Mouse (Mus musculus): ENCODE measurements at regions not wholly inside any gene's neighbourhood (a gene's known extent, or its start where the extent isn't known, plus 50 kb on each side); places are given as distances from the start of the nearest gene placed in this dataset.
"Not testable (repeated sequence)": the region's sequence is repeated elsewhere in the genome, so short reads cannot be mapped to it uniquely, and the experiment has no call there.

DNA sequence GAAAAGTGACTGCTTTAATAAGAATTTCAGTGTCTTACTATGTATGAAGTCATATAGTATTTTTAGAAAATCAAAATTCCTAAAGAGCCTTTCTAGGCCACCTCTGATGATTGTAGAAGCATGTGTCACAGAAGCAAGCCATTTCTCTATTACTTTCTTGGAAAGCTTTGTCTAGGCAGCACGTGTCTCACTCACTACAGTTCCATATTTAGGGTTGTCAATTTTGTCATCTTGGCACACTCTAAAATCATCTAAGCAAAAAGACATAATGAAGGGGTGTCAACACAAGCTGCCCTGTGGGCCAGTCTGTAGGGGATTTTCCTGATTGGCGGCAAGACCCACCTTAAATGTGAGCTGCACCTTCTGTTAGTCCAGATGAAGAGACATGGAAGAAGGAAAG, 723.1 kb upstream of the Brinp1 start:
- no peak overlapping the region for H3K9ac ChIP-seq
- H3K36me3 ChIP-seq: no peaks in the 10 kb centered on the region
- H3K4me1 ChIP-seq (replicated peaks): no peaks in the 10 kb centered on the region
- no peak for ATAC-seq (ENCODE audit: low FRiP score)
- H3K4me3 ChIP-seq: no peak overlapping the region
- WGBS: 88% methylated on average over 2 of the region's 2 CpGs
- H3K9me3 ChIP-seq: no peaks in the 10 kb centered on the region
- H3K4me2 ChIP-seq: no peak overlapping the region
- H3K27ac ChIP-seq: no peak overlapping the region
- no peaks in the 10 kb centered on the region for H3K27me3 ChIP-seq

DNA sequence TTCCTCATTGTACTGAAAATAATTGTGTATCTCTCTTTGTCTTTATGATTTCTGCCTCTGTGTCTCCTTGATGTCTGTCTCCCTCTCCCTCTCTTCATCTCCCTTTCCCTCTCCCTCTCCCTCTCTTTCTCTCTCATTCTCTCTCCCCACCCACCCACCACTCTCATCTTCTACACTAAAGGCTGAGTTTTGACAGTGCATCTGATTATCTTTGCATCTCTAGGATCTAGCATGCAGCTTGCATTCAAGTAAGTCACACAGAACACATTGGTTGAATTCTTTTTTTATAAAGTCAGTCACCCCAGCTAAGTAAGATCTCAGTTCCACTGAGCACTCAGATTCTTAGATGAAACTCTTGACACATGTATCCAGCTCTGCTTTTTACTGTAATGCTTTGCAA, 719.3 kb upstream of the Brinp1 start:
- no peaks in the 10 kb centered on the region for H3K4me1 ChIP-seq (replicated peaks)
- ATAC-seq (ENCODE audit: low FRiP score): no peak
- no peak overlapping the region for H3K27ac ChIP-seq
- no peak overlapping the region for H3K4me2 ChIP-seq
- no peaks in the 10 kb centered on the region for H3K27me3 ChIP-seq
- no peaks in the 10 kb centered on the region for H3K9me3 ChIP-seq
- no peak overlapping the region for H3K4me3 ChIP-seq
- no peak overlapping the region for H3K9ac ChIP-seq
- H3K36me3 ChIP-seq: no peaks in the 10 kb centered on the region

DNA sequence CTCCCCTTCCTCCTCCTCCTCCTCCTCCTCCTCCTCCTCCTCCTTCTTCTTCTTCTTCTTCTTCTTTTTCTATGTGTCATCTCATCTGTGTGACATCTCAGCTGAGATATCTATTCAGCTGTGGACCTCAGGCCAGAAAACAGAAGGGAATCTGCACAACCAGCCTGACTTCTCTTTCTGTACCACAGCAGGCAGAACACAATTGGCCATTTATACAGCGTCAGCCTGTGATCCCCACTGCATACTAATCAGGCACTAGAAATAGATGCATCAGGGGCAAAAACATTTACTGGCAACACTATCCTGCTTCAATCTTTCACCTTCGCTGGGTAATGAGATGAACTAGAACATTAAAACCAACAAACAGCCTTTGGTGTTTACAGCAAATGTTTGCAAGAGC, 674.7 kb upstream of the Brinp1 start:
- peak; percentile 63; the same call in 1 of the 2 replicates for ATAC-seq (ENCODE audit: low FRiP score)
- H3K27me3 ChIP-seq: no peaks in the 10 kb centered on the region
- no peak overlapping the region for H3K9ac ChIP-seq
- no peak overlapping the region for H3K4me2 ChIP-seq
- WGBS: 22% methylated on average over 2 of the region's 2 CpGs
- H3K4me1 ChIP-seq (replicated peaks): peaks cover 4% of the 10 kb centered on the region; the same call in 1 of the 2 replicates
- no peaks in the 10 kb centered on the region for H3K9me3 ChIP-seq
- H3K36me3 ChIP-seq: no peaks in the 10 kb centered on the region
- peak overlapping the region; percentile 48; the same call in 1 of the 2 replicates for H3K27ac ChIP-seq
- no peak overlapping the region for H3K4me3 ChIP-seq

GRCm38 (mm10) chr4:69626426-69626825, 672.2 kb upstream of the Brinp1 start:
- 84% methylated on average over 2 of the region's 2 CpGs for WGBS
- H3K9ac ChIP-seq; H3K27ac ChIP-seq; H3K4me1 ChIP-seq (replicated peaks); H3K4me2 ChIP-seq; H3K36me3 ChIP-seq; H3K27me3 ChIP-seq; ATAC-seq (ENCODE audit: low FRiP score); H3K4me3 ChIP-seq; H3K9me3 ChIP-seq: not testable (repeated sequence)

GRCm38 (mm10) chr4:69625831-69626230, 671.6 kb upstream of the Brinp1 start:
- ATAC-seq (ENCODE audit: low FRiP score): no peak
- H3K9me3 ChIP-seq: no peaks in the 10 kb centered on the region
- WGBS: 64% methylated on average over 2 of the region's 2 CpGs
- H3K4me3 ChIP-seq: no peak overlapping the region
- peaks cover 4% of the 10 kb centered on the region; the same call in 1 of the 2 replicates for H3K4me1 ChIP-seq (replicated peaks)
- no peaks in the 10 kb centered on the region for H3K36me3 ChIP-seq
- no peak overlapping the region for H3K4me2 ChIP-seq
- no peaks in the 10 kb centered on the region for H3K27me3 ChIP-seq
- H3K9ac ChIP-seq: no peak overlapping the region
- H3K27ac ChIP-seq: no peak overlapping the region

GRCm38 (mm10) chr4:69621058-69621609, 666.9 kb upstream of the Brinp1 start:
- Histone ChIP-seq H3K27me3 (no peaks in the 10 kb centered on the region), H3K27ac (no peak overlapping the region), H3K9ac (no peak overlapping the region), H3K36me3 (no peaks in the 10 kb centered on the region), H3K9me3 (no peaks in the 10 kb centered on the region), H3K4me3 (no peak overlapping the region), H3K4me2 (no peak overlapping the region), H3K4me1 (replicated peaks) (no peaks in the 10 kb centered on the region)
- 90% methylated on average over 2 of the region's 2 CpGs for WGBS
- ATAC-seq (ENCODE audit: low FRiP score): no peak

- Histone ChIP-seq H3K9me3 (no peaks in the 10 kb centered on the region), H3K27ac (no peak overlapping the region), H3K4me3 (no peak overlapping the region), H3K4me2 (no peak overlapping the region), H3K36me3 (no peaks in the 10 kb centered on the region), H3K9ac (no peak overlapping the region), H3K4me1 (replicated peaks) (no peaks in the 10 kb centered on the region), H3K27me3 (no peaks in the 10 kb centered on the region)
- ATAC-seq (ENCODE audit: low FRiP score): peak; percentile 86
- 61% methylated on average over 5 of the region's 5 CpGs for WGBS
Measured at GRCm38 (mm10) chr4:69618161-69618730, 664.0 kb upstream of the Brinp1 start.

GRCm38 (mm10) chr4:69614901-69615300, 660.7 kb upstream of the Brinp1 start:
- no peak for ATAC-seq (ENCODE audit: low FRiP score)
- WGBS: 89% methylated on average over 1 of the region's 1 CpGs

DNA sequence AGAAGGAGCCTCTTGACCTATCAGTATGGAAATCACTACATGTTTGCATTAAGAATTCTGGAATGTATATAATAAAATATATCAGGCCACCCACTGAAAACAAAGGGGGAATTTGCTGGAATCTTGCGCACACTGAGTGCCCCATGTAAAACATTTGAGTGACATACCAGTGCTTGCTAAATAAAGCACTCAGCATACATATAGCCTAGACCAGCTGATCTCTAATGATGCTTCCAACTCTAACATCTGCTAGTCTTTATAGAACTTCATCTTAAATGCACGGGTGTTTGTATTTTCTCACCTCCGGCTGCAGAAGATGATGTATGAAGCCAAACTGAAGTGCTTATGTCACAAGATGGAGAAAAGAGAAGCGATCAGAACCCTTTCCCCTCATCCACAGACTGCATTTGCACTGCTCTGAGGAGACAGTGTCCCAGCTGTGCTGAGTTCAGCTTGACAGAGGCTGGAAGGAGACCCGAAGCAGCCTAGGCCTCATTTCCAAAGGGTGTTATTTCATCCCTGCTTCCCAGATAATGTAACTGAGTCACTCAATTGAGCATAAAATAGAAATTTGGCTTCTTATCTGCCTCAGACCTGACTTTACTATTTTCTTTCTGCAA, 657.6 kb upstream of the Brinp1 start:
- WGBS: 76% methylated on average over 5 of the region's 5 CpGs
- Histone ChIP-seq H3K27me3 (no peaks in the 10 kb centered on the region), H3K4me1 (replicated peaks) (no peaks in the 10 kb centered on the region), H3K9me3 (no peaks in the 10 kb centered on the region), H3K9ac (no peak overlapping the region), H3K27ac (no peak overlapping the region), H3K36me3 (no peaks in the 10 kb centered on the region), H3K4me2 (no peak overlapping the region), H3K4me3 (no peak overlapping the region)
- no peak for ATAC-seq (ENCODE audit: low FRiP score)

More at GRCm38 (mm10) chr4:69614901-69615300, 660.7 kb upstream of the Brinp1 start:
- no peak overlapping the region for H3K4me3 ChIP-seq
- H3K9ac ChIP-seq: no peak overlapping the region
- no peaks in the 10 kb centered on the region for H3K36me3 ChIP-seq
- H3K4me1 ChIP-seq (replicated peaks): no peaks in the 10 kb centered on the region
- no peaks in the 10 kb centered on the region for H3K9me3 ChIP-seq
- H3K4me2 ChIP-seq: no peak overlapping the region
- no peak overlapping the region for H3K27ac ChIP-seq
- H3K27me3 ChIP-seq: no peaks in the 10 kb centered on the region

- Histone ChIP-seq H3K4me1 (replicated peaks) (no peaks in the 10 kb centered on the region), H3K27me3 (no peaks in the 10 kb centered on the region), H3K4me2 (no peak overlapping the region), H3K27ac (no peak overlapping the region), H3K4me3 (no peak overlapping the region), H3K9me3 (no peaks in the 10 kb centered on the region), H3K9ac (no peak overlapping the region), H3K36me3 (no peaks in the 10 kb centered on the region)
- WGBS: 93% methylated on average over 1 of the region's 1 CpGs
- no peak for ATAC-seq (ENCODE audit: low FRiP score)
Measured at GRCm38 (mm10) chr4:69608885-69609284, 654.7 kb upstream of the Brinp1 start.

DNA sequence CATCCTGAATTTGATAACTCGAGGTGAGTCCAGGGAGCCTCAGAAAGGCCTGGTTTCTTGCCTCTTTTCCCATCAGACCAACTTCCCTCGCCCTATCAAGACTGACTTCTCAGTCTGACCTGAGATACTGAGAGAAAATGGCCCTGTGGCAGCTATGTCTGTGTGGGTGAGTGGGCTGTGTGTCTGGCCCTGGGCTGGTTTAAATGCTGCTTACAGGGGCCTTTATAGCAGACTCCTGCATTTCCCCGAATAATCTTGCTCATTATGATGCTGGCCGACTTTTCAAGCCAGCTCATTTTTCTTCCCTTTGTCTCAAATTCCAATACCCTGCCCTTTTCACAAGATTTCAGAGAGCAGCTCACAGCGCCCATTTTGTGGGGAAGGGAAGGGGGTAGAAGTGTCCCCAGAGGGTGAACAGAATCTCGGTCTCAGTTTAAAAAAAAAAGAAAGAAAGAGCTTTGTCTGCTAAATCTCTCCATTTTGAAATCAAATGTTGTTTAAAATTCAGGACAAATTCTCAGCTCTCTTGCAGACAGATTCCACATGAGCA, 642.9 kb upstream of the Brinp1 start:
- Histone ChIP-seq H3K27me3 (no peaks in the 10 kb centered on the region), H3K9me3 (no peaks in the 10 kb centered on the region), H3K4me2 (no peak overlapping the region), H3K9ac (no peak overlapping the region), H3K27ac (peak overlapping the region; percentile 67; the same call in 1 of the 2 replicates), H3K4me3 (no peak overlapping the region), H3K36me3 (no peaks in the 10 kb centered on the region), H3K4me1 (replicated peaks) (0 out of 2 replicates have a peak, but pooled peaks cover 4% of the 10 kb centered on the region)
- WGBS: 41% methylated on average over 6 of the region's 6 CpGs
- peak; percentile 77 for ATAC-seq (ENCODE audit: low FRiP score)

DNA sequence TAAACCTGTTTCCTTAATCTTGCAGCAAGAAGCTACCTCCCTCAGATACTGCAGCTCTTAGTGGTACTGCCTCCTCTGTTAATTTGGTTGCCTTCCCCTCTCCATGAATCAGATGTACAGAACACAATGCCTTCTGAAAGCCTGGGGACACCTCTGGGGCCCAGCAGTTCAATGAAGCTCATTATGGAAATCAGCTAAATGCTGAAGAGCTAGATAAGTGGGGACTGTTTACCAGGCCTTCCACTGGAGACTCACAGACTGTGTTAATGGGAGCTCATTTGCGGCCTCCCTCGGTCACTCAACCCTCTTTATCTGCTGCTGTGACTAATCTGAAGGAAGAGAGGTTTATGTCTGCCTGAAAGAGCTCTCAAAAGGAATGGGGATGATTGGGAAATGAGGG, 639.8 kb upstream of the Brinp1 start:
- Histone ChIP-seq H3K4me2 (no peak overlapping the region), H3K27ac (no peak overlapping the region), H3K4me3 (no peak overlapping the region), H3K36me3 (no peaks in the 10 kb centered on the region), H3K9ac (no peak overlapping the region), H3K9me3 (no peaks in the 10 kb centered on the region), H3K27me3 (no peaks in the 10 kb centered on the region), H3K4me1 (replicated peaks) (0 out of 2 replicates have a peak, but pooled peaks cover 4% of the 10 kb centered on the region)
- 33% methylated on average over 2 of the region's 2 CpGs for WGBS
- ATAC-seq (ENCODE audit: low FRiP score): peak; percentile 33; the same call in 1 of the 2 replicates

DNA sequence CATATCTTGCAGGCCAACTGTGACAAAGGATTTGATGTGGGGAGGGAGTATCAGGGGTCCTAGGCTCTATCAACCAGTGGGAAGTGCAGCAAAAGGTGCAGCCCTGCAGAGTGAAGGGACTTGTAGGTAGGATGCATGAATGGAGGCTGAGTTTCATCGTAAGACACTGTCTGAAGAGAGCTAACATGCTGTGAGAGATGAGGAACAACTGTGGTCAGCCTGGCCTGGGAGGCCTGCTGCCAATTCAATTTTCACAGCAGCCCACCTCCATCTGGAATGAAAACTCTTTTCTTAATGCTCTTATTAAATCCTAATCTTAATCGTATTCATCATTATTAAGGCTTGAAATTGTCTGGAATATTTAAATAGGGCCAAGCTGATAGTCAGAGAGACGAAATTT, 622.1 kb upstream of the Brinp1 start:
- H3K4me1 ChIP-seq (replicated peaks): no peaks in the 10 kb centered on the region
- no peak overlapping the region for H3K27ac ChIP-seq
- H3K4me3 ChIP-seq: no peak overlapping the region
- H3K27me3 ChIP-seq: no peaks in the 10 kb centered on the region
- no peak overlapping the region for H3K9ac ChIP-seq
- H3K36me3 ChIP-seq: no peaks in the 10 kb centered on the region
- WGBS: 76% methylated on average over 3 of the region's 3 CpGs
- no peak overlapping the region for H3K4me2 ChIP-seq
- ATAC-seq (ENCODE audit: low FRiP score): no peak
- no peaks in the 10 kb centered on the region for H3K9me3 ChIP-seq

All from hindbrain, embryonic 13.5 days (tissue).